ENCODE assay signal across 18 mouse cellular contexts in genomic region chr11:28075560-28075959, GRCm38 (mm10).
"Had no signal": no experiment of that assay in that cellular context is flagged by ENCODE, and none has a peak within 500 bp of the region (broad histone marks: within the 10 kb centered on the region; RNA-seq: fewer than 3 reads in every experiment).

No protein-coding gene starts in this region.

- H3K9me3 ChIP-seq: lung, embryonic 15.5 days; midbrain, embryonic 10.5 days; midbrain, embryonic 12.5 days; neural tube, embryonic 13.5 days; neural tube, embryonic 15.5 days; stomach, embryonic 15.5 days had no signal

- H3K4me1 ChIP-seq: lung, embryonic 15.5 days; midbrain, embryonic 10.5 days; midbrain, embryonic 12.5 days; neural tube, embryonic 13.5 days; neural tube, embryonic 15.5 days; stomach, embryonic 15.5 days had no signal

- ATAC-seq: liver, postnatal 0 days; lung, postnatal 0 days; midbrain, embryonic 16.5 days had no signal

- H3K9ac ChIP-seq: liver, postnatal 0 days; lung, embryonic 15.5 days; midbrain, embryonic 12.5 days; neural tube, embryonic 13.5 days; neural tube, embryonic 15.5 days; stomach, embryonic 15.5 days had no signal

- DNase-seq: liver, postnatal 0 days; lung, adult 2 months; lung, postnatal 4 days; midbrain, embryonic 14.5 days; right cerebral cortex, postnatal 14 days; thymus, adult 2 months; thymus, postnatal 25 days; thymus, postnatal 4 days had no signal

- H3K36me3 ChIP-seq: lung, embryonic 15.5 days; midbrain, embryonic 10.5 days; midbrain, embryonic 12.5 days; neural tube, embryonic 13.5 days; neural tube, embryonic 15.5 days; stomach, embryonic 15.5 days had no signal

- H3K27ac ChIP-seq: lung, embryonic 15.5 days; midbrain, embryonic 10.5 days; midbrain, embryonic 12.5 days; neural tube, embryonic 13.5 days; neural tube, embryonic 15.5 days; stomach, embryonic 15.5 days; stomach, postnatal 0 days had no signal

- H3K4me3 ChIP-seq: lung, embryonic 15.5 days; midbrain, embryonic 10.5 days; midbrain, embryonic 12.5 days; myocyte; neural tube, embryonic 13.5 days; neural tube, embryonic 15.5 days; stomach, embryonic 15.5 days had no signal
